Mouse (Mus musculus) neural tube, embryonic 10.5 days (tissue): ENCODE data around the gene Pigp.

Experiments used
- DNase-seq: peaks from one replicate; pipeline ENCODE4 v3.0.0-alpha.2; 2017; ENCODE audit warnings: low spot score; ENCODE audit errors: extremely low spot score

Gene Pigp

DNA sequence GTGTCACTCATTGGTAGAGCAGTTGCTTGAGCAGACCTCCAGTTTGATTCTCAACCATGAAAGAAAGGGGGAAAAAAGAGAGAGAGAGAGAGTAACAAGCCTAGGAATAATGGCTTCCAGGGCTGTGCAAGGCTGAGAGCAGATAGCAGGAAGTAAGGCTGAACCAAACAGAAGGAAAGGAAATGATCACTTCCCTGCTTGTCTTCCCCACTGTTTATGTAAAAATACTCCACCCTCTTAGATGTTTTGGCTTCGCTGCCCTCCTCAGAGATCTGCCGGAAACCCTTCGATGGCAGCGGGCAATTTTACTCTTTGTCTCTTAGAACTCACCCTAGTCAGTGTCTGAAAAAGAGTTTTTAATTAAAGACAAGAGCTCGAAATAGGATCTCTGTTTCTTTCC lies 48.0 kb downstream of the Pigp start:
- no peak for DNase-seq

DNA sequence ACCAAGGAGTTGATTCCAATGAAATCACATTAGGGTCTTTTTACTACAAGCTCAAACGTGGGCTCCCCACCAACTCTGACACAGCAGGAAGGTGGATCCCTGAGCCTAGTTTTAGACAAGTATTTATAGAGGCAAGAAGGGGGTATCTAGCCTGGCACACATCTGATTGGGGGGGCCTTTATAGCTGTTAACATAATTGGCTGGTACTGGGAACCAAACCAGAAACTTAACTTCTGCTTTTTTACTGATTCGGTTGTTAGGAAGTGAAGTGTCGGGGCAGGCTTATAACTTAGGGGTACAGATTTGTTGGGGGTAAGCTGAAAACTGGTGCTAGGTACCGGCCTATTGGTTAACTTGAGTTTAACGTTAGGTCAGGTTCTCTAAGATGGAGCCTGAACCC lies 51.4 kb downstream of the Pigp start:
- no peak for DNase-seq

DNA sequence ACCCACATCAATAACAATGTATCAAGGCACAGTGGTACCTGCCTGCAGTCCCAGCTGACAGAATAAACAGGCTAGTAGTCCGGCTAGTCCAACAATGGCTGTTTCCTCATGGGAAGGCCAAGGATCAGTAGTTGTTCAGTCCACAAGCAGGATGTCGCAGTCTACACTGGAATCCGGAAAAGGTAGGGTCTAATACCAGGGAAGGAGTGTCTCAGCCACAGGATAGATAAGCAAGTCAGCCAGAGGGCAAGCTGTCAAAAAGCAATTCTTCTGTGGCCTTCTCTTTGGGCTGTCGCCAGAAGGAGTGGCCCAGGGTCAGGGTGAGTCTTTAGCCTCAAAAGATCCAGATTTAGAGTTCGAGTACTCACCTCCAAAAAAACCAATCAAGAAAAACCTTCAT lies 53.9 kb downstream of the Pigp start:
- DNase-seq, result no peak

DNA sequence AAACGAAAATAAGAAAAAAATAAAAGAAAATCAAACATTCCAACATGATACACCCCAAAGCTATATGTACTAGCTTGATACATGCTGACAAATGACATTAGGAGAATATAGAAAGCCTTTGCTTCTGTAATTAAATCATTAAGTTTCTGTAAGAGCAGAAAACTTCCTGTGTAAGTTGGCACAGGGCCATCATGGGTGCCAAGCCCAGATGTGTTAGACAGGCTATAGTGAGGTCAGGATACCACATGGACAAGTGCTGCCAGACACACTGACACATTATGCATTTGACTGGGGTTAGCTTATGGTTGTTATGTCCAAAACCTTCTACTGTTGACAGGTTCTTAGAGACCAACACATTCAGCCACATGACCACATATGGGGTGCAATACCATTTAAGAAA lies 56.4 kb downstream of the Pigp start:
- DNase-seq, result no peak

DNA sequence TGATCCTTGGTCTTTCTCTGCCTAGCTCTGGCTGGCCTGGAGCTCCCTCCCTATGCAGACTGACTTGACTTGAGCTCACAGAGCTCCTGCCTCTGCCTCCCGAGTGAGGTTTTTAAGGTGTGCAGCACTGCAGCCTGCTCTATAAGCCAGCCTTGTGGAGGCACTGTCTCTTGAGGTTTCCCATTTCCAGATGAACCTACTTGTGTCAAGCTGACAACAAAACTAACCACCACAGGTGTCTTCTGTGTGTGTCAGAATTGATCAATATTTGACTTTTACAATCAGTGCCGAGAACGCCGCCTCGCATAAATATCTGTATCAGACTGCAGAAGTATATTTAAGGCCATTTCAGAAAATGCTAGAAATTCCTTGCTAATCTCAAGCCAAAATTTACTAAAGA lies 57.0 kb downstream of the Pigp start:
- DNase-seq, result no peak

DNA sequence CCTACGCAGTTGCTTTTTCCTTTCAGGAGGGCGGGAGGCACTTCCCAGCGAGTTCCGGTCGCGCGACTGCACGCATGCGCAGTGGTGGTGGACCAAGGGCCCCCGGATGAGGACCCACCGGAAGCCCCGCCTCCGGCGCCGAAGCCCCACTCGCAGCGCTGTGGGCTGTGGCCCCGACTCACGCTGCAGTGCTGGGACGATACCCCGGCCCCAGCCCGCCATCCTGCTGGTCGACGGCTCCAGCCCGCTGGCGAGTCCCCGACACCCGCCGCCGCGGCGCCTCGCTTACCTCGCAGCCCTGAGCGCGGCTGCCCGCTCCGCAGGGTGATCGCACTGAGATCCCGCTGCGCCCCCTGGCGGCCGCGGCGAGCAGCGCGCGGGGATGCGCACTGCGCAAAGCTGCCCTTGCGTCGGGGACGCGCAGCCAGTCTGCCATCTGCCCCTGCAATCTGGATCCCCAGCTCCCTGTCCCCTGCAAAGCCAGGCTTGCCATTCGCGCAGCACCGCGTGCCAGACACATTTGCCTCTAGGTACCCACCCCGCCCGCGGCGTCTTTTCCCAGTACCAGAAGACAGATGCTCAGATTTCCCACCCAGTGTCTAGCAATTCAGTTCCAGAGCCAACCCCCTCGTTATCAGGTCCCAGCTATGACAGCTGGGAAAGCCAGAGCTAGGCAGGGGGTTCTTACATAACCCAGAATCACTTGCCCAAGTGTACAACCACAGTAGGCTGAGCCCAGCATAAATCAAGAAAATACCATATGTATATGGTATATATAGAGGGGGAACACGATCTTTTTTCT lies 58.2 kb downstream of the Pigp start, which contains the start of gene Hlcs:
TSS of gene Hlcs (minus strand) at position 343 of the 802 bp plus-strand sequence.
- DNase-seq, result peak; percentile 98

DNA sequence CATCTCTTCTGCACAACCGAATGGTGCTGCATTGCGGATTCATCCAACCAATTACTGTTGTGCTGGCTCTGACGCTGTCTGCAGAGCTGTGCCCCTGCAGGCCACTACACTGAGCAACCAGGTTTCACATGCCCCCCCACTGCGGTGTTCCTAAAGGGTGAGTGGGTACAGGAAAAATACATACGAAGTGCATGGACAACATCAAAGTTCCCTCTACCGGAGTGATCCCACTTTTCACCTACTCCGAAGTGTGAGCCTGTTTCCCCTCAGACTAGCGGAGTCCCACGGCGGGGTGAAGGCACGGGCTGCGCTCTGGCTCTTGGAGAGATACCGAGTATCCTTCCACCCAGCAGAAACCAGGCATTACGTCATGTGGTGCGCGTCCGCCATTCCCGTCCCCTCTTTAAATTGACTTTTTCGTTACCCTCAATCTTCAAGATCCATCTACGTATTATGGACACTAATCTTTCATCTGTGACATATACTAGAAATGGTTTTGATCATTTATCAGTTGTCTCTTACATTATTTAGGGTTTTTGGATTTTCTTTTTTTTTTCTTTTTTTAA lies 58.9 kb downstream of the Pigp start:
- DNase-seq, result peak; percentile 91

DNA sequence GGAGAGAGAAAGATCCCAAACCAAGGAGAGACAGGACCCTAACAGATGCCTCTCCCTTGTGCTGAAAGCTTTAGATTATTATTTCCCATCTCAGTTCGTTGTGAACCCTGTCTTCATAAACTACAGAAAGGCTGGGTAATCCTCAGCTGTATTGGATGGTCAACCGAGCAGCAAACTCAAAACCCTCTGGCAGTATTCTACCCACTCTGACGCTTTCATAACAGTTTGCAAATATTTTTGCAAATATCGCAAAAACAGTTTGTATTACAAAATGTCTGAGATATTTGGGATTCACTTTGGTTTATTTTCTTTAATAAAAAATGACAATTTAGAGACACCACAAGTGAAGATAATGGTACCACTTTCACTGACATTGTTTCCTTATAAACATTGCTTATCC lies 59.7 kb downstream of the Pigp start:
- no peak for DNase-seq

DNA sequence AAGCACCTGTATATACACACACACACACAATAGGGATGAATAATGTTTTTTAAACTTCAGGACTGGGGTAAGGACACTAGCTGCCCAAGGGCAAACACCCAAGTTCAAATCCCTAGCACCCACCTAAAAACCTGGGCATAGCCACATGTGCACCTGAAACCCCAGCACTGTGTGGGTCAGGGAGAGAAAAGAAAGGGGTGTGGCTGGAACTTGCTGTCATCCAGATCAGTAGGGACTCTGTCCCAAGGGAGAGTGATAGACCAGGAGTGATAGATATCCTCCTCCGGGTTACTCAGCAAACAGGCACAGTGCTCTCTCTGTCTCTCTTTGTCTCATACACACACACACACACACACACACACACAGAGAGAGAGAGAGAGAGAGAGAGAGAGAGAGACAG lies 60.2 kb downstream of the Pigp start:
- no peak for DNase-seq

DNA sequence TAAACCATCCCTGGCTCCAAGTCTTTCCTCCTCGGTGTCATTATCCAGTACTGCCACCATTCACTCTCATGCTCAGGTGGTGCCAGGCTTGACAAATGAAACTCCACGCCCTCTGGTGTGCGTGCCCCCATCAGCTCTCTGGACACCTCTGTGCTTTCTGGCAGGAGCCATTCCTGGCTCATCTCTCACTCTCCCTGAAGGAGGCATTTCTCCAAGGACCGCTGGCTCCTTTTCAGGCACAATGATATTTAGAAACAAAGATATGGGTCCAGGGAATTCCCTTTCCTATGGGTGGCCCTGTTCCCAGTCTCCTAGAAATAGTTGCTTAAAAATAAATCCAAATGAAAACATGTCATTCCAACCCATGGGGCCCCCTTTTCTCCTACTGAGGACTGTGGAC lies 62.6 kb downstream of the Pigp start:
- DNase-seq, result no peak
